Mouse (Mus musculus) E14TG2a.4 (cell line): Measurements from ENCODE around the gene Gria1.

Experiments
- H3K27me3 ChIP-seq: 2 replicates; pipeline ENCODE4 v1.6.1; 2014; ENCODE audit warnings: low read length, control low read depth; ENCODE audit not compliant: insufficient read depth
- H3K36me3 ChIP-seq: 2 replicates; pipeline ENCODE4 v1.6.1; 2014; ENCODE audit warnings: low read length, control low read depth; ENCODE audit not compliant: insufficient read depth
- H3K4me1 ChIP-seq: replicated peaks from 2 replicates; pipeline ENCODE4 v1.6.1; 2014; ENCODE audit warnings: low read depth, low read length, control low read depth
- H3K4me3 ChIP-seq: replicated peaks from 2 replicates; pipeline ENCODE4 v1.5.1; 2014; ENCODE audit warnings: mild to moderate bottlenecking, low read length
- H3K9me3 ChIP-seq: 2 replicates; pipeline ENCODE4 v1.6.1; 2014; ENCODE audit warnings: low read length, control low read depth
- CTCF ChIP-seq: conservative IDR thresholded peaks from 2 replicates; pipeline ENCODE4 v1.5.1; 2014; ENCODE audit warnings: low read length
- NANOG ChIP-seq: IDR thresholded peaks from 2 replicates; pipeline ENCODE4 v1.6.1; 2014; ENCODE audit warnings: borderline replicate concordance, low read length, mixed read lengths
- POU5F1 ChIP-seq: IDR thresholded peaks from 2 replicates; pipeline ENCODE4 v1.6.1; 2014; ENCODE audit warnings: low read length, borderline replicate concordance

The Gria1 gene

DNA sequence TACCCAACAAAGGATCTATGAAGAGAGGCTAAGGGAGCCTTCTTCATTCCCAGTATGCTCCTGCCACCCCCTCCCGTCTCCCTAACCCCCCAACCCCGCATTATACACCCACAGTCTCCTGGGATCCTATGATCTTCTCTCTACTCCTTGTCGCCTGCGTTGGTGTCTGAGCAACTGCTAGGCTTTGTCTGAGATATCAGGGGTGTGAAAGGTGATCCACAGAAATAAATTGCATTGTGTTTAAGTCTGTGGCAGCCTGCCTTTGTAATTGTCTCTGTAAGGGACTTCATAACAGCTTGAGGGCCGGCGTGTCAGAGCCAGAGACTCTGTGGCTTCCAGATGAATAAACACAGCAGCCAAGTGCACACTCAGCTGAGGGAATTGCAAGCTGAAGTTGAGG, 61.0 kb downstream of the Gria1 start:
- TF ChIP-seq NANOG (no peak), POU5F1 (no peak), CTCF (no peak)

DNA sequence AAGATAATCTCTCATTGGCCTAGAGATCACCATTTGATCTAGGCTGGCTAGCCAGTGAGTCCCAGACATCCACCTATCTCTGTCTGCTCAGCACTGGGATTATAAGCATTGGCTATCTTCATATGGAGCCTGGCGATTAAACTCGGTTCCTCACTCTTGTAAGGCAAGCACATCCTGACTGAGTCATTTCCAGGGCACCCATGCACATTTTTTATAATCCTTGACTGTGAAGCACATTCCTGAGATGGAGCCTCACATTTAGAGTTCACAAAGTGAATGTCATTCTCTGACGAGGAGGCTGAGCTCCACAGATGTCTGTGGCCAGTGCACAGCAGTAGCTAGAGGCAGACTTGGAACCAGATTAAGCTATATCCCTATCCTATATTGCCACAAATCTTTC, 68.2 kb downstream of the Gria1 start:
- no peak overlapping the region for H3K4me3 ChIP-seq
- H3K4me1 ChIP-seq: no peaks in the 10 kb centered on the region
- H3K27me3 ChIP-seq: no peaks in the 10 kb centered on the region
- TF ChIP-seq POU5F1 (no peak), NANOG (no peak), CTCF (no peak)
- no peaks in the 10 kb centered on the region for H3K36me3 ChIP-seq
- H3K9me3 ChIP-seq: no peaks in the 10 kb centered on the region

More for the DNA sequence above, 61.0 kb downstream of the Gria1 start:
- Histone ChIP-seq H3K27me3 (0 out of 2 replicates have a peak, but pooled peaks cover 2% of the 10 kb centered on the region), H3K9me3 (no peaks in the 10 kb centered on the region), H3K4me1 (no peaks in the 10 kb centered on the region), H3K36me3 (no peaks in the 10 kb centered on the region), H3K4me3 (no peak overlapping the region)

DNA sequence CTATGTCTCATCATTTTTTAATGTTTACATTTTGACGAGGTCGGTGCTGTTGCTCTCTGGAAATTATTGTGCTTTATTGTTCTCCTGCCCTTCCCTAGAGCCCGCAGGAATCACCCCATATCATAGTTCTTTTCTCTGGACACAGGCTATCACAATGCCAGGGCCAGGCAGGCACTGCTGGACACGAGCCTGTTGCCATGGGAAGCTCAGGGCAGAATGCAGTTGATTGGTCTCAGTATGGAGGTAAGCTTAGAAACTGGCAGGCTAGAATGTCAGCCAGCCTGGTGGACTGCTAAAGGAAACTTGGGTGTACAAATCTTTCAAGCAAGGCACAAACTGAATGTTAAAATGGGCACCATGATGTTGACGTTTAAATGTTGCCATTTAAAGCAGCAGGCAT, 78.3 kb downstream of the Gria1 start:
- no peaks in the 10 kb centered on the region for H3K4me1 ChIP-seq
- TF ChIP-seq NANOG (no peak), POU5F1 (no peak), CTCF (no peak)
- no peaks in the 10 kb centered on the region for H3K27me3 ChIP-seq
- no peaks in the 10 kb centered on the region for H3K36me3 ChIP-seq
- H3K9me3 ChIP-seq: no peaks in the 10 kb centered on the region; the same call in 1 of the 2 replicates
- no peak overlapping the region for H3K4me3 ChIP-seq

DNA sequence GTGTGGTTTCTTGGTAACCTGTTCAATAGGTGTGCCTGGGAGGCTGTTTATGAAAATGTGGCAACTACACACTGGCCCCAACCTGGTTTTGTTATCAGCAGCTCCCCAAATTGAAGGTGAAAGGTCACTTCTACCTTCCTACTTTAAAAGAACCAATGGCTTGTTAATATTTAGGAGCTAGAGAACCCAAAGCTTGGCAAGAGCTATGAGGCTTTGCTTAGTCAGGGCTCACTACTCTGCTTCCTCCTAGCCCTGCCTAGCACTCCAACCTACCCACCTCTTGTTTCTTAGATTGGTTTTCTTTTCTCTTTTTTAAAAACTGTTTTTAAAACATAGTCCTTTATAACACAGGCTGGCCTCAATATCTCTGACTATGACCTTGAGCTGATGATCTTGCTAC, 79.5 kb downstream of the Gria1 start:
- TF ChIP-seq NANOG (no peak), CTCF (no peak), POU5F1 (no peak)
- no peaks in the 10 kb centered on the region for H3K36me3 ChIP-seq
- no peak overlapping the region for H3K4me3 ChIP-seq
- no peaks in the 10 kb centered on the region for H3K27me3 ChIP-seq
- no peaks in the 10 kb centered on the region; the same call in 1 of the 2 replicates for H3K9me3 ChIP-seq
- no peaks in the 10 kb centered on the region for H3K4me1 ChIP-seq

DNA sequence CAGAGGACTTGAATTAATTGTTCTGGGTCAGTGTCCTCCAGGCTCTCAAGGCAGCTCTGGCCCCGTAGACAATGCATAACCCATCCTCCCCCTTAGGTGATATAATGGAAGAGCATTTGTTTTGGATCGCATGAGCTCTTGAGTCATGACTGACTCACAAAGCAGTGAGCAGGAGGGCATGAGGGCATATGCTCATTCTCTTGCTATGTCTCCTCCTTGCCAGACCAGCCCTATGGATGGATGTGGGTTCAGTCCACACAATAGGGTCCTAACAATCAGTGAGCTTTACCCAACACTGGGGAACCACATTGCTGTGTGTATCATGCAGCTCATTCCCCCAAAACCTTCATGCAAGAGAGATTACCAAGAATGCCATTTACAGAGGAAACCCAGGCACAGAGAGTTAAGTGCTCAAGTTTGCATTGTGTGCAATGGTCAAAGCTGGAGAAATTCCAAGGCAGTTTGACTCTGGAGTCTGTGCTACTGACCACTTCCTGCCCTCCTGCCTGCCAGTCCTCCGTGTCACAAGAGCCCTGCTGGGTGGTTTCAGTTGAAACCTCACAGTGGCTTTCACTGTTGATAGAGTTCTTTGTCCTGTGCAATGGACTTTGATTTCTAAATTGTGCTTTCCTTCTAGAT, 80.2 kb downstream of the Gria1 start:
- H3K4me1 ChIP-seq: no peaks in the 10 kb centered on the region
- TF ChIP-seq POU5F1: no peak
- no peak for TF ChIP-seq CTCF
- no peak for TF ChIP-seq NANOG
- H3K4me3 ChIP-seq: no peak overlapping the region
- no peaks in the 10 kb centered on the region for H3K27me3 ChIP-seq
- no peaks in the 10 kb centered on the region; the same call in 1 of the 2 replicates for H3K9me3 ChIP-seq
- H3K36me3 ChIP-seq: no peaks in the 10 kb centered on the region

DNA sequence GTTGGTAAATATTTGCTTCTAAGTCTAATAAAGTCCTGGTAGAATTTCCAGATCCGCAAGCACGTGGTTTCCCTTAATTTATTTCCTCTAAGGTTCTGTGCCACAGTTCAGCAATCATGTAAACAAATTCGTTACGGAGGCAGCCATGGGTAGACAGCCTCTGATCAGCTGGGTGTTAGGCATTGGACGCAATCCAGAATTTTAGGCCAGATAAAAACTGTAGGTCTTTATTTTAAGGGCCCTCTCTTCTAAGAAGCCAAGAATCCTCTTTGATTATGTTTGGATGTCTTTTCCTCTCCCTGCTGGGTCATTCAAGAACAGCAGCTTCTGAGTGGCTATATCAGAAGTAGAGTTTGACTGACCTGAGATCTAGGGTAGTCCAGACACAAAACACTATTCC, 89.3 kb downstream of the Gria1 start:
- no peaks in the 10 kb centered on the region for H3K27me3 ChIP-seq
- no peak overlapping the region for H3K4me3 ChIP-seq
- H3K9me3 ChIP-seq: no peaks in the 10 kb centered on the region
- H3K36me3 ChIP-seq: no peaks in the 10 kb centered on the region
- H3K4me1 ChIP-seq: no peaks in the 10 kb centered on the region
- TF ChIP-seq NANOG: no peak
- no peak for TF ChIP-seq CTCF
- no peak for TF ChIP-seq POU5F1

DNA sequence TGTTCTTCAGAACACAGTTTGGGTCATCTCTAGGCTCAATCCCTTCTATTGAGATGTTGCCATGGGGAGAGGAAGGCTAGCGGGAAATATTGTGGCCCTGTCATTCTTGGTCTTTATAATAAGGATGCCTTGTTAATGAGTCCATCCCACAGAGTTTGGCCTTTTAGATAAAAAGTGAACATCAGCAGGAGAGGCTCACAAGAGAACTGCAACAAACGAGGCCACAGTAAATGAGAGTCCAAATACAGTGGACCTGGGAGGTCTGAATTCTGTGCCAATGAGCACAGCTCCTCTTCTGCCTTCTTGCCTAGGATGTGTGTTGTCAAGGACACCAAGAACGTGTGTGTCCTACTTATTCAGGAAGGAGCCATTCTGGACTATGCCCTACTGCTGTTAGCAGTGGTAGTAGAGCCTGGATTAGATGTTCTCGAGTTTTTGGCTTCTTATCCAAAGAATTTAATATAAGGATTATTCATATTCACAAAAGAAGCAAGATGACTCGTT, 92.6 kb downstream of the Gria1 start:
- Histone ChIP-seq H3K36me3 (no peaks in the 10 kb centered on the region), H3K4me3 (no peak overlapping the region), H3K9me3 (no peaks in the 10 kb centered on the region), H3K27me3 (no peaks in the 10 kb centered on the region), H3K4me1 (no peaks in the 10 kb centered on the region)
- TF ChIP-seq NANOG (no peak), CTCF (no peak), POU5F1 (no peak)

DNA sequence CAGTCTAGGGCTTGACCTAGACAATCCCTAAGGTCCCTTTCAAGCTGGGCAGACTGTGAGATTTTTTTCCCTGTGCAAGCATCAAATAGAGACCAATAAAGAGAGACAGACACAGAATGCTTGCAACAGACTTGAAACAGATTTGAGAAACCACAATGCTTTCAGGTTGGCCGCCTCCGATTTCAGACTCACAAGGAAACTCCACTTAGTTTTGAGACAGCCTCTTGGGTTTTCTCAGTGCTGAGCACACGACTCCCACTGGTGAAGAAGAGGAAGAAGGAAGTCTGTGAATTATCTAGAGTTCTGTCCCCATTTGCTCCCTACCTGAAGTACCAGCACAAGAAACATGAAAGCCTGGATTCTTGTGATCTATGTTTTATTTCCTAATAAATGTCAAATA, 94.5 kb downstream of the Gria1 start:
- TF ChIP-seq POU5F1 (no peak), CTCF (no peak), NANOG (no peak)
- H3K4me1 ChIP-seq: no peaks in the 10 kb centered on the region
- no peaks in the 10 kb centered on the region for H3K9me3 ChIP-seq
- H3K4me3 ChIP-seq: no peak overlapping the region
- no peaks in the 10 kb centered on the region for H3K36me3 ChIP-seq
- no peaks in the 10 kb centered on the region for H3K27me3 ChIP-seq

DNA sequence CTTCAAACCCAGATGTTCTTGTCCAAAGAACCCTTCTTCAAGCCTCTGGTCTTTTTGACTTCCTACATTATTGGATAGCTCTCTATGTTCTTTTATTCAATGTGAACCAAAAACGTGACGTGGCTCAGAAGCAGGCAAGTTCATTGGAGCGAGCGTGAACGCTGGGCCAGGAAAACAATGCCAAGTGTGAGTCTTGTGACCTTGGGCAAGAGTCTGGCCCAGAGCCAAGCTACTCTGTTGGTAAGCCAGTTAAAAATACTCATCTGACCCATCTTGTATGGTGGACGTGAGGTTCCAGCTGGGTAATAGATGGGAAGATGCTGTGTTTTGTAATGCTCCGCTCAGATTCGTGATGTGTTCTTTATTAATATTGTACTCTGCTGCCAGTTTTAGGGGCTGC, 101.2 kb downstream of the Gria1 start:
- Histone ChIP-seq H3K4me1 (no peaks in the 10 kb centered on the region), H3K9me3 (no peaks in the 10 kb centered on the region), H3K27me3 (no peaks in the 10 kb centered on the region), H3K4me3 (no peak overlapping the region), H3K36me3 (no peaks in the 10 kb centered on the region)
- TF ChIP-seq POU5F1 (no peak), NANOG (no peak), CTCF (no peak)
